Mouse (Mus musculus): ENCODE data around the gene Psmb3.

Gene Psmb3

DNA sequence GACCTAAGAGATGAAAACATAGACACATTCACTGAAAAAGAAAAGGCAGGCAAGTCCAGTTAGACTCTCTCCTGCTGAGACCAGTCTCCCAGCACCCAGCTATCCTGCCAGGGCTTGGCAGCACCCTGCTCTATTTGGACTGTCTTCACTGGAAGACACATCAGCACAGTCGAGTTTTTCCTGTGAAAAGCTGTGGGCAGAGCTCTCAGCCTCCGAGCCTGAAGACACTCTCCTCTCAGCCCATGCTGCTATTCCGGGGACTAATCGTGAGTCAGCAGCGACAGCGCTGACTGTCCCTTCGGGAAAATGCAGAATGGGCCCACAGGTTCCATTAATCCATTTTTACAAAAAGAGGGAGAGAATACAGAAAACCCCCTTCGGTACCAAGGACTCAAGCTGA lies 50.1 kb downstream of the Psmb3 start:
- DNase-seq (ENCODE audit: low spot score in 2 of 2), result no peak

DNA sequence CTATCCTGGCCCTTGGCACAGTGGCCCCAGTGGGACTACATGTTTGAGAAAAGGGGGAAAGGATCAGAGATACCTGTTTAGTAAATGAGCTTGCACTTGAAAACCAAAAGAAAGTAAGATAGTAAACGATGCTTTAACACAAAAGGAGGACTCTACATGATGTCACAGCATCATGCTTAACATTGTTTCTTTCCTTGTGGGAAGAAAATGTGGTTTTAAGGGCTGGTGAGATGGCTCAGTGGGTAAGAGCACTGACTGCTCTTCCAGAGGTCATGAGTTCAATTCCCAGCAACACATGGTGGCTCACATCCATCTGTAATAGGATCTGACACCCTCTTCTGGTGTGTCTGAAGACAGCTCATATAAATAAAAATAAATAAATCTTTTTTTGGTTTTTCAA lies 54.9 kb downstream of the Psmb3 start:
- DNase-seq (ENCODE audit: low spot score in 2 of 2), result no peak

DNA sequence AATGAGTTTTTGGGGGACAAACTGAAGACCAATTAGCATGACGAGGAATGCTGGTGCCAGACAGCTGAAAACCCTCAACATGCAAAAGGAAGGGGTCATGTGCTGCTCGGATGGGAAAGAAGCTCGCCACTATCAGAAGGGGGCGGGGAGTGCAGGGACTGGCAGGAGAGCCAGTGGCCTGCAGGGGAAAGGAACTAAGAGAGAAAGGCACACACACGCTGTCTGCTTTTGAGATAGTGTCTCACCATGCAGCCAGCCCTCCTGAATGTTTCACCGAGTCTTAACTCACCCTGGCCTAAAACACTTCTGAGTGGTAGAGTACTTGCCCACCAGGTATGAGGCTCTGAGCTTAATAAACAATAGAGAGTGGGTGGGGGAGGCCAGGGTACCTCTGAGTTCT lies 55.7 kb downstream of the Psmb3 start:
- no peak for DNase-seq (ENCODE audit: low spot score in 2 of 2)

DNA sequence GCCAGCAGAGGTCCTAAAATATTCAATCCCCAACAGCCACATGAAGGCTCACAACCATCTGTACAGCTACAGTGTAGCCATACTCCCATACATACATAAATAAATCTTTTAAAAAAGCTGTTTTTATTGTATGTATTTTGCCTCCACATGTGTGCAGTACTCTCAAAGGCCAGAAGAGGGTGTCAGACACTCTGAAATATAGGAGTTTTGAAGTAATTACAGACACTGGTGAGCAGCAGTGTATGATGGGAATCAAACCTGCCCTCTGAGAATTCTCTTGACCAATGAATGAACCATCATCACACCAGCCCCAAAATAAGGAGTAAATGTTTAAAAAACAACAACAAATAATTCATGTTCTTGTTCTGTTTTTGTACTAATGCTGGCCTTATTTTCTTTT lies 58.4 kb downstream of the Psmb3 start:
- DNase-seq (ENCODE audit: low spot score in 2 of 2), result no peak
